Mouse (Mus musculus): ENCODE measurements around the gene Arhgef15.

- no peak for TF ChIP-seq CTCF (IDR thresholded peaks at IDR 0.05; ENCODE audit: control insufficient read depth, insufficient read depth, low read length)
- TF ChIP-seq POLR2A (IDR thresholded peaks at IDR 0.05; ENCODE audit: borderline replicate concordance, control insufficient read depth, low read depth, low read length): no peak
These were observed 691 bp upstream of the Arhgef15 start for GRCm38 (mm10) chr11:68957971-68958370.

Data from bone marrow, adult 2 months (tissue).